Mouse (Mus musculus): ENCODE results near the gene Tspan13.

GRCm38 (mm10) chr12:36088804-36089203 is 46.5 kb upstream of the Tspan13 start:
- TF ChIP-seq CTCF (conservative IDR thresholded peaks at IDR 0.05; ENCODE audit: low read length) (no peak), POU5F1 (IDR thresholded peaks at IDR 0.05; ENCODE audit: borderline replicate concordance, low read length) (no peak)

Measured in E14TG2a.4 (cell line).